Mouse (Mus musculus): ENCODE measurements at regions not wholly inside any gene's neighbourhood (a gene's known extent, or its start where the extent isn't known, plus 50 kb on each side); places are given as distances from the start of the nearest gene placed in this dataset.

GRCm38 (mm10) chr2:137457061-137457753 is 340.8 kb upstream of the Jag1 start:
- no peak overlapping the region for H3K27ac ChIP-seq (replicated peaks)
- 25% methylated on average over 4 of the region's 4 CpGs for WGBS
- H3K27me3 ChIP-seq (replicated peaks) = no peaks in the 10 kb centered on the region
- H3K9ac ChIP-seq (replicated peaks) = no peak overlapping the region
- no peak overlapping the region for H3K4me3 ChIP-seq (replicated peaks)
- no peaks in the 10 kb centered on the region for H3K36me3 ChIP-seq
- ATAC-seq (ENCODE audit: low FRiP score) = peak; percentile 59
- no peaks in the 10 kb centered on the region for H3K9me3 ChIP-seq (replicated peaks)
- no peaks in the 10 kb centered on the region for H3K4me1 ChIP-seq
- H3K4me2 ChIP-seq = no peak overlapping the region

DNA sequence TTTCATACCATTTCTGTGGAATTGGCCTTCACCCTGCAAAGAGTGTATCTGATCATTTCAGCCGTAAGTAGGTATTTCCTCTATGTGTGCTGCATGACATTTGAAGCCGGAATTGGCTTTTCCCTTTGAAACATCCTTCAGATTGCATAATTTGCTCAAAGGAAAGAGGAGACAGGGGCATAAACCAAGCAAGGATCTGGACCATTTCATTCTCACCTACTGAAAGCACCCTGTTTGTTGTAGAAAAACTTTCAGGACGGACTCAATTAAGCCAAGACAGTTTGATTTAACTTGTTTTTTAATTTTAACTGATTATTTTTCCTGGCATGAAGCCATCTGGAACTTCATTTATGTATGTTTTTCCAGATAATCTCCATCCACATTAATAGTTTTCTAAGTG is 340.0 kb upstream of the Jag1 start:
- no peak for ATAC-seq (ENCODE audit: low FRiP score)
- no peak overlapping the region for H3K4me2 ChIP-seq
- no peak overlapping the region for H3K4me3 ChIP-seq (replicated peaks)
- H3K9me3 ChIP-seq (replicated peaks) = no peaks in the 10 kb centered on the region
- no peaks in the 10 kb centered on the region for H3K4me1 ChIP-seq
- 80% methylated on average over 3 of the region's 3 CpGs for WGBS
- H3K27ac ChIP-seq (replicated peaks) = no peak overlapping the region
- H3K36me3 ChIP-seq = no peaks in the 10 kb centered on the region
- H3K27me3 ChIP-seq (replicated peaks) = no peaks in the 10 kb centered on the region
- H3K9ac ChIP-seq (replicated peaks) = no peak overlapping the region

- Histone ChIP-seq H3K27me3 (replicated peaks) (no peaks in the 10 kb centered on the region), H3K4me2 (no peak overlapping the region), H3K9me3 (replicated peaks) (no peaks in the 10 kb centered on the region), H3K4me1 (no peaks in the 10 kb centered on the region), H3K4me3 (replicated peaks) (no peak overlapping the region), H3K36me3 (no peaks in the 10 kb centered on the region), H3K9ac (replicated peaks) (no peak overlapping the region), H3K27ac (replicated peaks) (no peak overlapping the region)
- 88% methylated on average over 7 of the region's 7 CpGs for WGBS
- no peak for ATAC-seq (ENCODE audit: low FRiP score)
Observed at GRCm38 (mm10) chr2:137446919-137447318, 330.5 kb upstream of the Jag1 start.

- no peak overlapping the region for H3K27ac ChIP-seq (replicated peaks)
- H3K27me3 ChIP-seq (replicated peaks) = no peaks in the 10 kb centered on the region
- no peaks in the 10 kb centered on the region for H3K9me3 ChIP-seq (replicated peaks)
- no peaks in the 10 kb centered on the region for H3K36me3 ChIP-seq
- no peaks in the 10 kb centered on the region for H3K4me1 ChIP-seq
- no peak overlapping the region for H3K4me3 ChIP-seq (replicated peaks)
- no peak overlapping the region for H3K4me2 ChIP-seq
- 65% methylated on average over 5 of the region's 5 CpGs for WGBS
- ATAC-seq (ENCODE audit: low FRiP score) = no peak
- no peak overlapping the region for H3K9ac ChIP-seq (replicated peaks)
Observed at GRCm38 (mm10) chr2:137437741-137438140, 321.3 kb upstream of the Jag1 start.

DNA sequence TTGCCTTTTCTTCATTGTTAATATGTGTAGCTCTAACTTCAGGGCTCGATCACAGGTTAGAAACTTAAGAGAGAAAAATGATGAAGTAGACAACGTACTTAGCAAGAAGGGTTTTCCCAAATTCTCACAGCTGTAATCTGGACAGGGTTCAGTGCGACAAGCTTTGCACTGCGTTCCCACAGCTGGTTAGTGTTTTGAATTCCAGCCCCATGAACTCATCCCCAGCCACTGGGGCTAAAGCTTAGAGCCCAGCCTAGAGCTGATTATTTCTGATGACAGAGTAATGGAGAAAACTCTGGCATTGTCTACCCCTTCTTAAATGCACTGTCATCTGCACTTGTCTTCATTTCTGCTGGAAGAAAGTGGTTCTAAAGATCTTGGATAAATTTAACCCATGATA is 319.7 kb upstream of the Jag1 start:
- Histone ChIP-seq H3K27ac (replicated peaks) (no peak overlapping the region), H3K4me3 (replicated peaks) (no peak overlapping the region), H3K36me3 (no peaks in the 10 kb centered on the region), H3K9me3 (replicated peaks) (no peaks in the 10 kb centered on the region), H3K9ac (replicated peaks) (no peak overlapping the region), H3K4me1 (no peaks in the 10 kb centered on the region), H3K4me2 (no peak overlapping the region), H3K27me3 (replicated peaks) (no peaks in the 10 kb centered on the region)
- ATAC-seq (ENCODE audit: low FRiP score) = no peak
- 86% methylated on average over 4 of the region's 4 CpGs for WGBS

GRCm38 (mm10) chr2:137422656-137423055 is 306.2 kb upstream of the Jag1 start:
- no peak for ATAC-seq (ENCODE audit: low FRiP score)
- Histone ChIP-seq H3K9me3 (replicated peaks) (no peaks in the 10 kb centered on the region), H3K9ac (replicated peaks) (no peak overlapping the region), H3K4me2 (no peak overlapping the region), H3K36me3 (no peaks in the 10 kb centered on the region), H3K27me3 (replicated peaks) (no peaks in the 10 kb centered on the region), H3K4me1 (no peaks in the 10 kb centered on the region), H3K27ac (replicated peaks) (no peak overlapping the region), H3K4me3 (replicated peaks) (no peak overlapping the region)
- 76% methylated on average over 3 of the region's 3 CpGs for WGBS

- Histone ChIP-seq H3K27me3 (replicated peaks) (no peaks in the 10 kb centered on the region), H3K27ac (replicated peaks) (no peak overlapping the region), H3K9me3 (replicated peaks) (no peaks in the 10 kb centered on the region), H3K4me1 (no peaks in the 10 kb centered on the region), H3K4me3 (replicated peaks) (no peak overlapping the region), H3K9ac (replicated peaks) (no peak overlapping the region), H3K36me3 (no peaks in the 10 kb centered on the region), H3K4me2 (no peak overlapping the region)
- WGBS = 35% methylated on average over 4 of the region's 4 CpGs
- ATAC-seq (ENCODE audit: low FRiP score) = no peak
Observed at GRCm38 (mm10) chr2:137419678-137420077, 303.2 kb upstream of the Jag1 start.

DNA sequence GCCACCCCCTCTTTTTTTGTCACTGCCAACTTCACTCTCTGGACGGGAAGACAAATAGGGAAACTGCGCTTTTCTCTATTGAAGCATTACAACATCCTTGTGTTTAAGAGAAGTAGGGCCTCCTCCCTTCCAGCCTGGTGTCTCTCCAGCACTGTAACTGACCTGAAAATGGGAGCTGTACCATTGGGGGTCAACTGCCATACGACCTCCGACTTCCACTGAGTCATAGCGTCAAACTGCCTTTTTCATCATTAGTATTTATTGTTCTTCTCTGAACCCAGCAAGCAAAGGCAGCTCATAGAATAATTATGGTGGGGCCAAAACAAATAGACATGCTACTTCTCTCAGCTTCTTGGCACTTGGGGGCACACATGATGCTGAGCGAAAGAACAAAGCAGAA is 301.2 kb upstream of the Jag1 start:
- Histone ChIP-seq H3K27ac (replicated peaks) (no peak overlapping the region), H3K36me3 (no peaks in the 10 kb centered on the region), H3K4me1 (no peaks in the 10 kb centered on the region), H3K9ac (replicated peaks) (no peak overlapping the region), H3K4me2 (no peak overlapping the region), H3K9me3 (replicated peaks) (no peaks in the 10 kb centered on the region), H3K4me3 (replicated peaks) (no peak overlapping the region), H3K27me3 (replicated peaks) (no peaks in the 10 kb centered on the region)
- WGBS = 84% methylated on average over 6 of the region's 6 CpGs
- ATAC-seq (ENCODE audit: low FRiP score) = no peak

DNA sequence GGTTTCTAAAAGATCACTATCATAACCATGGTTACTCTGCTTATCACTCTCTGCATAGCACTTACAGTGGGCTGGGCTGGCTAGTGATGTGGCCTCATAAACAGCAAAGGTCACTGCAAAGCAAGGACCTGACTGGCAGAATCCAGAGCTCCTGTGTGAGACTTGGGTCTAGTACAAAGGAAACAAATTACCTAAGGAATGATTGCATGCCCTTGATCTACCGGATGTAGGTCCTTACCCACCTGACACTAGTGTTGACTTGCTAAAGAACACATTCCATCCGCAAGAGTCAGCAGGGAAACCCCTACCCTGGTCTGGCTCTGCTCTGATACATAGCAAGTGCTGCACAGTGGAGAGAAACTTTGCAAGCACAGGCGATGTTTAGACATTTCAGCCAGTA is 297.0 kb upstream of the Jag1 start:
- Histone ChIP-seq H3K27me3 (replicated peaks) (no peaks in the 10 kb centered on the region), H3K36me3 (no peaks in the 10 kb centered on the region), H3K4me3 (replicated peaks) (no peak overlapping the region), H3K27ac (replicated peaks) (no peak overlapping the region), H3K9me3 (replicated peaks) (no peaks in the 10 kb centered on the region), H3K9ac (replicated peaks) (no peak overlapping the region), H3K4me1 (no peaks in the 10 kb centered on the region), H3K4me2 (no peak overlapping the region)
- no peak for ATAC-seq (ENCODE audit: low FRiP score)
- 88% methylated on average over 3 of the region's 3 CpGs for WGBS

DNA sequence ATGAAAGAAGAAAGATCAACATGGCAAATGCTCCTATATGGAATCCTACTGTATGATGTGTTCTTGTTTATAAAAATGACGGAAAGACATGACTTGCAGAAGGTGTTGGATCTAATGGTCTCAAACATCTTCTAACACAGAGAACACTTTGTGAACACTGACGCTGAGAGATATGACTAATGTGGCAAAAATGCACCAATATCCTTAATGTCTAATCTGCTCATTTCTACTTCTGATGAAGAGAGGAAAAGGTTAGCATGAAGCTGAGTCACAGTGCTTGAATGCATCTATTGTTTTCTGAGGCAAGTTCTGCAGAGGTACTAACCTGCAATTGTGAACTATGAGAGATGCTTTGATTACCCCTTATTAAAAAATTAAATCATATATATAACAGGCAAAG is 293.2 kb upstream of the Jag1 start:
- no peak for ATAC-seq (ENCODE audit: low FRiP score)
- WGBS = 92% methylated on average over 2 of the region's 2 CpGs

GRCm38 (mm10) chr2:137408294-137408693 is 291.9 kb upstream of the Jag1 start:
- H3K36me3 ChIP-seq = no peaks in the 10 kb centered on the region
- no peaks in the 10 kb centered on the region for H3K4me1 ChIP-seq
- 81% methylated on average over 2 of the region's 2 CpGs for WGBS
- no peak for ATAC-seq (ENCODE audit: low FRiP score)
- H3K27me3 ChIP-seq (replicated peaks) = no peaks in the 10 kb centered on the region
- H3K4me2 ChIP-seq = no peak overlapping the region
- H3K27ac ChIP-seq (replicated peaks) = no peak overlapping the region
- no peaks in the 10 kb centered on the region for H3K9me3 ChIP-seq (replicated peaks)
- no peak overlapping the region for H3K4me3 ChIP-seq (replicated peaks)
- H3K9ac ChIP-seq (replicated peaks) = no peak overlapping the region

More for the DNA sequence above, 293.2 kb upstream of the Jag1 start:
- no peaks in the 10 kb centered on the region for H3K9me3 ChIP-seq (replicated peaks)
- no peaks in the 10 kb centered on the region for H3K27me3 ChIP-seq (replicated peaks)
- H3K27ac ChIP-seq (replicated peaks) = no peak overlapping the region
- H3K4me3 ChIP-seq (replicated peaks) = no peak overlapping the region
- no peaks in the 10 kb centered on the region for H3K36me3 ChIP-seq
- H3K4me2 ChIP-seq = no peak overlapping the region
- H3K9ac ChIP-seq (replicated peaks) = no peak overlapping the region
- H3K4me1 ChIP-seq = no peaks in the 10 kb centered on the region

- Histone ChIP-seq H3K9ac (replicated peaks) (no peak overlapping the region), H3K4me3 (replicated peaks) (no peak overlapping the region), H3K9me3 (replicated peaks) (no peaks in the 10 kb centered on the region), H3K4me1 (no peaks in the 10 kb centered on the region), H3K27ac (replicated peaks) (no peak overlapping the region), H3K4me2 (no peak overlapping the region), H3K36me3 (no peaks in the 10 kb centered on the region), H3K27me3 (replicated peaks) (no peaks in the 10 kb centered on the region)
- 54% methylated on average over 4 of the region's 4 CpGs for WGBS
- ATAC-seq (ENCODE audit: low FRiP score) = no peak
Observed at GRCm38 (mm10) chr2:137393486-137393885, 277.0 kb upstream of the Jag1 start.

GRCm38 (mm10) chr2:137379816-137380215 is 263.4 kb upstream of the Jag1 start:
- no peaks in the 10 kb centered on the region for H3K9me3 ChIP-seq (replicated peaks)
- H3K4me1 ChIP-seq = no peaks in the 10 kb centered on the region
- no peak overlapping the region for H3K27ac ChIP-seq (replicated peaks)
- no peak overlapping the region for H3K9ac ChIP-seq (replicated peaks)
- no peak for ATAC-seq (ENCODE audit: low FRiP score)
- no peaks in the 10 kb centered on the region for H3K27me3 ChIP-seq (replicated peaks)
- no peak overlapping the region for H3K4me2 ChIP-seq
- H3K36me3 ChIP-seq = no peaks in the 10 kb centered on the region
- WGBS = 94% methylated on average over 2 of the region's 2 CpGs
- H3K4me3 ChIP-seq (replicated peaks) = no peak overlapping the region
